Mouse (Mus musculus): ENCODE data around the gene Dcbld2.

DNA sequence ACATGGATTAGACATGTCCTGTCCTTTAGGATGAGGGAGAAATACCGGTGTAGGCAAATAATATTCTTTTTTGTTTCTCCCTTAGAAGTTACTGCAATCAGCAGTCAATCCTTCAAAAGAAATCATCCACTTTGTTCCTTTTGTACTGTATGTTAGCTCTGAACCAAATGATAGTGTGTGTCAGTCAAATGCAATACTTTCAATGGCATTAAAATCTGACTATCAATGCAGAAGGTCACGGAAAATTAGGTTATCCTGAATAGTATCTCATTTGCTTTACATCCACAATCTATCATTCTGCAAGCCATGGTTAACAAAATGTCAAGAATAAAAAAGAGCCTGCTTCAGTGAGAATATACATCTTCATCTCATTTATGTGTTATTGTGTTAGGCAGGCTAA is 7.2 kb upstream of the Dcbld2 start:
- TF ChIP-seq GATA1 (IDR thresholded peaks at IDR 0.05; ENCODE audit: low read length), result no peak
- no peak for TF ChIP-seq TAL1 (IDR thresholded peaks at IDR 0.05; ENCODE audit: low read length)

Measured in erythroblast, embryonic 14.5 days (primary cell).